Mouse (Mus musculus) left cerebral cortex, postnatal 36 days (tissue): Measurements from ENCODE around the gene Zdhhc15. TPM values are rescaled to one million over a fixed set of nuclear protein-coding genes. Genes with fewer than 3 reads are reported as not detected.

Source experiments
- total RNA-seq, 2 experiments: library from RNA; stranded (reverse); gene quantifications; 2 replicates each; pipeline ENCODE4 v1.2.3; 2021

The Zdhhc15 gene
- total RNA-seq, 2 experiments from 2014 or later: 6.2 to 7.5 TPM

Other genes with a start within 250 kb of the Zdhhc15 start
- 10 to 100 TPM; 14.9 to 15.4 TPM for gene Uprt, start 188.2 kb downstream of the Zdhhc15 start, total RNA-seq
- gene Magee2, start 186.2 kb upstream of the Zdhhc15 start, total RNA-seq: 1 to 10 TPM; 6.4 to 6.7 TPM